Mouse (Mus musculus) heart, adult 2 months (tissue): ENCODE measurements around the gene Dlg3. TPM values are rescaled to one million over a fixed set of nuclear protein-coding genes. Genes with fewer than 3 reads are reported as not detected.

Experiments
- DNase-seq, 2 experiments: peaks; one replicate each; pipeline ENCODE4 v3.0.0; 2021
- H3K27ac ChIP-seq: fragments of 200-600 bp; 2 replicates; pipeline ENCODE4 v1.8.1; 2022
- H3K27me3 ChIP-seq: fragments of 200-500 bp; 2 replicates; pipeline ENCODE4 v1.6.1; 2012; ENCODE audit warnings: mild to moderate bottlenecking, low read length, inconsistent platforms, mixed read lengths; ENCODE audit not compliant: control insufficient read depth, insufficient read depth
- H3K36me3 ChIP-seq: fragments of 200-500 bp; 2 replicates; pipeline ENCODE4 v1.6.1; 2012; ENCODE audit warnings: low read length, inconsistent platforms; ENCODE audit not compliant: control insufficient read depth, insufficient read depth
- H3K4me1 ChIP-seq: fragments of 200-500 bp; 2 replicates; pipeline ENCODE4 v1.6.1; 2011; ENCODE audit warnings: low read length; ENCODE audit not compliant: control insufficient read depth, insufficient read depth
- H3K4me3 ChIP-seq: fragments of 200-600 bp; 2 replicates; pipeline ENCODE4 v1.8.1; 2022
- H3K79me2 ChIP-seq: fragments of 200-500 bp; replicated peaks from 2 replicates; pipeline ENCODE4 v1.6.1; 2012; ENCODE audit warnings: mild to moderate bottlenecking, inconsistent platforms, low read length, moderate library complexity, mixed read lengths; ENCODE audit not compliant: control insufficient read depth, insufficient read depth
- H3K9ac ChIP-seq: fragments of 200-500 bp; 2 replicates; pipeline ENCODE4 v1.6.1; 2012; ENCODE audit warnings: low read depth, mild to moderate bottlenecking, control low read depth, inconsistent platforms, low read length, mixed read lengths
- CTCF ChIP-seq: fragments of 200-600 bp; IDR thresholded peaks from 2 replicates; pipeline ENCODE4 v1.8.1; 2022; ENCODE audit warnings: antibody characterized with exemption, mild to moderate bottlenecking, moderate library complexity
- EP300 ChIP-seq: fragments of 200-500 bp; IDR thresholded peaks from 2 replicates; pipeline ENCODE4 v1.6.1; 2011; ENCODE audit warnings: low read depth, low read length, control low read depth; ENCODE audit not compliant: insufficient read depth
- POLR2A ChIP-seq: fragments of 200-500 bp; IDR thresholded peaks from 2 replicates; pipeline ENCODE4 v1.6.1; 2011; ENCODE audit warnings: mild to moderate bottlenecking, low read depth, low read length, control low read depth; ENCODE audit not compliant: insufficient read depth
- WGBS: fragments of 180-500 bp; shearing (Covaris S2); methylation state at CpG from one replicate; pipeline ENCODE4 v1.1.7; 2018; 5-methylcytosine and 5-hydroxymethylcytosine counted together
- intact Hi-C: fragments of 180-260 bp; cut with DNase I; formaldehyde crosslinking; loops from one replicate; pipeline ENCODE4 v1.15.1; 2025
- polyA plus RNA-seq: library from polyadenylated mRNA; depleted of rRNA; stranded (reverse); fragments of >200 nt; gene quantifications from 2 replicates; pipeline ENCODE4 v1.2.3, GENCODE M21; 2012; rRNA removed
- total RNA-seq, 2 experiments: library from RNA; stranded (reverse); gene quantifications; 2 replicates each; pipeline ENCODE4 v1.2.3; 2021

Gene Dlg3
- total and polyA plus RNA-seq, 3 experiments, result 2.6 to 3.0 (median 2.7) TPM

DNA sequence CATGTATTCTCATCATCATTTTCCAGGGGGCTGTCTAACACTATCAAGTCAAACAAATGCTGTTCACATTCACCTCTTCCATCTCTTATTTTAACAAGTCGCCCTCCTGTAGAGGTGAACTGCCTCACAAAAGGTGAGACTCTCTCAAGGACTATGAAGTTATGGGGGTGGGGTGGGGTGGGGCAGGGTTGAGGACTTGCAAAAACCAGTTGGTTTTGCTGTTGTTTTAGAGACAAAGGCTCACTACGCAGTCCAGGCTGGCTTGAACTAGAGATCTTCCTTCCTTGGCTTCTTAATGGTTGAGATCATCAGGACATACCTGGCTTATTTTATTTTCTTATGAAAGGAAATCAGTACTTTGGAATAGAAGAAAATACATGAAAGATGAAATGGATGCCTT is 65.3 kb downstream of the Dlg3 start:
- Histone ChIP-seq H3K79me2 (no peaks in the 10 kb centered on the region), H3K4me1 (no peaks in the 10 kb centered on the region), H3K27ac (no peak overlapping the region), H3K27me3 (no peaks in the 10 kb centered on the region), H3K36me3 (no peaks in the 10 kb centered on the region), H3K9ac (no peak overlapping the region), H3K4me3 (no peak overlapping the region)
- intact Hi-C loops, result no loop called here
- no peak for DNase-seq
- no peak for TF ChIP-seq CTCF
- TF ChIP-seq EP300, result no peak
- no peak for TF ChIP-seq POLR2A
- WGBS, result 58% methylated on average over 2 of the region's 2 CpGs

GRCm38 (mm10) chrX:100839211-100839610 is 71.7 kb downstream of the Dlg3 start:
- TF ChIP-seq EP300 (no peak), CTCF (no peak), POLR2A (no peak)
- Histone ChIP-seq H3K4me3 (no peak overlapping the region), H3K27ac (no peak overlapping the region), H3K4me1 (no peaks in the 10 kb centered on the region), H3K9ac (no peak overlapping the region), H3K27me3 (no peaks in the 10 kb centered on the region), H3K36me3 (no peaks in the 10 kb centered on the region), H3K79me2 (no peaks in the 10 kb centered on the region)
- intact Hi-C loops, result no loop called here
- DNase-seq, result no peak

Other genes with a start within 250 kb of the Dlg3 start
- not detected for gene Dgat2l6, start 242.9 kb upstream of the Dlg3 start, total RNA-seq
- gene Dgat2l6, start 242.9 kb upstream of the Dlg3 start, polyA plus RNA-seq, result not detected in 2 replicates
- gene Awat1, start 195.5 kb upstream of the Dlg3 start, total RNA-seq, result not detected
- not detected in 2 replicates for gene Awat1, start 195.5 kb upstream of the Dlg3 start, polyA plus RNA-seq
- gene P2ry4, start 172.9 kb upstream of the Dlg3 start, total RNA-seq, result not detected
- gene P2ry4, start 172.9 kb upstream of the Dlg3 start, polyA plus RNA-seq, result not detected in 2 replicates
- not detected for gene Arr3, start 162.2 kb upstream of the Dlg3 start, total RNA-seq
- not detected in 2 replicates for gene Arr3, start 162.2 kb upstream of the Dlg3 start, polyA plus RNA-seq
- under 1 TPM; 0.23 to 0.45 TPM for gene Kif4, start 142.0 kb upstream of the Dlg3 start, total RNA-seq
- 0.16 and 0.18 TPM in 2 replicates for gene Kif4, start 142.0 kb upstream of the Dlg3 start, polyA plus RNA-seq
- 10 to 100 TPM; 21.4 to 26.2 TPM for gene Pdzd11, start 141.2 kb upstream of the Dlg3 start, total RNA-seq
- gene Pdzd11, start 141.2 kb upstream of the Dlg3 start, polyA plus RNA-seq, result 18.3 and 29.1 TPM in 2 replicates
- not detected for gene Gdpd2, start 37.8 kb upstream of the Dlg3 start, total RNA-seq
- 0.15 and 0.68 TPM in 2 replicates for gene Gdpd2, start 37.8 kb upstream of the Dlg3 start, polyA plus RNA-seq